Mouse (Mus musculus): Measurements from ENCODE around the gene Dagla. TPM values are rescaled to one million over a fixed set of nuclear protein-coding genes. Genes with fewer than 3 reads are reported as not detected.

The Dagla gene
- polyA plus RNA-seq, 1 experiment from 2014 or later, result 0.98 TPM

DNA sequence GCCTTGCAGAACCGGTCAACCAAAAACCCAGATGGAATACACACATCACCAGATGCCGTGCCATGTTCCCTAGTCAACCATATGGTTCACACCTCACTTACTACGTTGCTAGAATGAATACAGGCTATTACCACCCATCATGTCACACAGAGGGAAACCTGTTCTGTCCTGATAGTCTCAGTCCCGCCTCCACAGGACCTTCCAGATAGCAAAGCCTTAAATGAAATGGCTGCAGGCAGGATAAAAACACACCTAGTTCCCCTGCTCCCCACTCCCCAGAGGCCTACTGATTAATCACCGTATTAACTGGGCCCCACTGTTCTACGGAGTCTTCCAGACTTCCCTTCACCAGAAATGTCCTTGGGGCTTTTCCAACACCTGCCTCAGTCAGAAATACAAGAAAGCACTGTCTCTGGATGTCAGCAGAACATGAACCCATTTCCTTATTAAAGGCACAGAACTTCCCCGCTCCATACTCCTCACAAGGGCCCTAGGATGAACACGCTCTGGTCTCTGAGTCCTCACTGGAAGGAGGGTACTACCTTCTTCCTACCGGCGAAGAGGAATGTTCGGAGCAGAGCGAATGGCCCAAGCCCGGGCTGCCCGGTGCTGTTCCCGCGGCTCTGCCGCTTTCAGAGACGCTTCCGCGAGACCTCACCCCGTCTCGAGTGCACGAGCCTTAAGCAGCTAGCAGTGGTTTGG is 101.4 kb downstream of the Dagla start:
- H3K27me3 ChIP-seq (ENCODE audit: control insufficient read depth, insufficient read depth, low read length), result no peaks in the 10 kb centered on the region
- ATAC-seq (replicated peaks; ENCODE audit: insufficient number of reproducible peaks, low FRiP score, low TSS enrichment, low read depth) (peak; percentile 20), DNase-seq (ENCODE audit: low spot score) (no peak)
- H3K36me3 ChIP-seq (replicated peaks; ENCODE audit: control insufficient read depth, insufficient read depth, low read depth, low read length), result peaks cover 7% of the 10 kb centered on the region
- no peaks in the 10 kb centered on the region for H3K9me3 ChIP-seq (replicated peaks; ENCODE audit: control insufficient read depth, low read length)
- H3K27ac ChIP-seq (replicated peaks; ENCODE audit: low read depth, low read length), result peak overlapping the region; percentile 73
- peak overlapping the region; percentile 88 for H3K4me2 ChIP-seq (ENCODE audit: low read depth, low read length)
- H3K9ac ChIP-seq (replicated peaks; ENCODE audit: low read length), result peak overlapping the region; percentile 88
- peak overlapping the region; percentile 92 for H3K4me3 ChIP-seq (ENCODE audit: low read depth, low read length)
- H3K4me1 ChIP-seq (ENCODE audit: control insufficient read depth, insufficient read depth, low read length), result no peaks in the 10 kb centered on the region
- 3% methylated on average over 23 of the region's 23 CpGs for WGBS

DNA sequence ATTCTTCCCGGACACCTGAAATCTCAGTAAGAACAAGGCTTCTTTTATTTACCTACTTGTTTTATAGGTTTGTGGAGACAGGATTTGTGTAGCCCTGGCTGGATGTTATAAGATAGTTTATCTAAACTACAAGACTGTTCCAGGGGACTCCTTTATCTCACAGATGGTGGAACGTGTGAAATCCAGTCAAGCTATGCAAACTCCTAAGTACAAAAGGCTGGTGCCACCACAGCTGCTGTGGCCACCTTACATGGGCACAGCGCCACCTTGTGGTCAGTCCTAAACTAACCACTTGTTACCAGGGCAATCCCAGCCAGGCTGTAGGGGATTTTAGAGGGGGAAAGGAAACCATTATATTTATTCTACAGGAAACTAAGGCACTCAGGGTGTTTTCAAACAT is 106.0 kb downstream of the Dagla start:
- ATAC-seq (replicated peaks; ENCODE audit: insufficient number of reproducible peaks, low FRiP score, low TSS enrichment, low read depth) (no peak), DNase-seq (ENCODE audit: low spot score) (peak; percentile 91)
- Histone ChIP-seq H3K4me1 (ENCODE audit: control insufficient read depth, insufficient read depth, low read length) (no peaks in the 10 kb centered on the region), H3K27ac (replicated peaks; ENCODE audit: low read depth, low read length) (no peak overlapping the region), H3K36me3 (replicated peaks; ENCODE audit: control insufficient read depth, insufficient read depth, low read depth, low read length) (peaks cover 18% of the 10 kb centered on the region), H3K9ac (replicated peaks; ENCODE audit: low read length) (no peak overlapping the region), H3K27me3 (ENCODE audit: control insufficient read depth, insufficient read depth, low read length) (no peaks in the 10 kb centered on the region), H3K4me3 (ENCODE audit: low read depth, low read length) (no peak overlapping the region), H3K9me3 (replicated peaks; ENCODE audit: control insufficient read depth, low read length) (no peaks in the 10 kb centered on the region), H3K4me2 (ENCODE audit: low read depth, low read length) (no peak overlapping the region)
- WGBS, result 31% methylated on average over 3 of the region's 3 CpGs

DNA sequence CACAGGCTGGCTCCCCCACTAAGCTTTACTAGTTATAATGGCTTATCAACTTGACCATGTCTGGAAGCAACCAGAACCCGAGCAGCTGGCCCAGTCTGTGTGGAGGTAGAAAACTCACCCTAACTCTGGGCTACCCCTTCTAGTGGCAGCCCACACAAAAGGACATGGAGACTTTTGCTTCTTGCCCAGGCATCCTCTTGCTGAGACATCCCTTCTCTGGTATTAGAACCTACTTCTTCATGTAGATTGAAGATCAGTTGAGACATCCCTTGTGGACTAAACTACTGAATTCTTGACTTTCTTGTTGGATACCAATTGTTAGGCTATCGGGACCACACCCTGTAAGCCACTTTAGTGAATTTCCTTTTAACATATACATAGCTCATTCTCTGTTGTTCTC is 106.4 kb downstream of the Dagla start:
- Histone ChIP-seq H3K4me3 (ENCODE audit: low read depth, low read length) (no peak overlapping the region), H3K27me3 (ENCODE audit: control insufficient read depth, insufficient read depth, low read length) (no peaks in the 10 kb centered on the region), H3K27ac (replicated peaks; ENCODE audit: low read depth, low read length) (no peak overlapping the region), H3K36me3 (replicated peaks; ENCODE audit: control insufficient read depth, insufficient read depth, low read depth, low read length) (peaks cover 22% of the 10 kb centered on the region), H3K9ac (replicated peaks; ENCODE audit: low read length) (no peak overlapping the region), H3K4me2 (ENCODE audit: low read depth, low read length) (no peak overlapping the region), H3K4me1 (ENCODE audit: control insufficient read depth, insufficient read depth, low read length) (no peaks in the 10 kb centered on the region), H3K9me3 (replicated peaks; ENCODE audit: control insufficient read depth, low read length) (no peaks in the 10 kb centered on the region)
- 83% methylated on average over 2 of the region's 2 CpGs for WGBS
- DNase-seq (ENCODE audit: low spot score), result no peak
- ATAC-seq (replicated peaks; ENCODE audit: insufficient number of reproducible peaks, low FRiP score, low TSS enrichment, low read depth), result no peak

DNA sequence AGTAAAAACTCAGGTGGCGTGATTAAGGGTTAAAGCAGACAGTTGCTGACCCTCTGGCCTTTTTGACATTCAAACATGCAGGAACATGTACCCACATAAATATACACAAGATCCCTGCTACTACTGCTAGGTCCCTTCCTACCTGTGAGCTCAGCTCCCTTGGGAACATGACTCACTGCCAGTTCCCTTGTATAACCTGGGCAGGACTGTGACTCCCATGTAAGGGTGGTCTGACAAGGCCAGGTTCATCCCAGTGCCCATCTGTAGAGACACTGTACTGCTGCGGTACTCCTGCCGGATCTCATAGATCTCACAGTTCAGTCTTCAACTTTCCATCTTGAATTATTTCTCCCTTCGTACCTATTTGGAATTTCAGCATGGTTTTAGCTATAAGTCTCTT is 107.5 kb downstream of the Dagla start:
- DNase-seq (ENCODE audit: low spot score) (no peak), ATAC-seq (replicated peaks; ENCODE audit: insufficient number of reproducible peaks, low FRiP score, low TSS enrichment, low read depth) (no peak)
- Histone ChIP-seq H3K9ac (replicated peaks; ENCODE audit: low read length) (no peak overlapping the region), H3K27ac (replicated peaks; ENCODE audit: low read depth, low read length) (no peak overlapping the region), H3K9me3 (replicated peaks; ENCODE audit: control insufficient read depth, low read length) (no peaks in the 10 kb centered on the region), H3K27me3 (ENCODE audit: control insufficient read depth, insufficient read depth, low read length) (no peaks in the 10 kb centered on the region), H3K4me1 (ENCODE audit: control insufficient read depth, insufficient read depth, low read length) (no peaks in the 10 kb centered on the region), H3K36me3 (replicated peaks; ENCODE audit: control insufficient read depth, insufficient read depth, low read depth, low read length) (peaks cover 29% of the 10 kb centered on the region), H3K4me2 (ENCODE audit: low read depth, low read length) (no peak overlapping the region), H3K4me3 (ENCODE audit: low read depth, low read length) (no peak overlapping the region)
- WGBS, result 87% methylated on average over 4 of the region's 4 CpGs

Other genes starting within 250 kb of the Dagla start
- 57.0 and 58.8 TPM in 2 replicates for gene Fads2, start 203.1 kb downstream of the Dagla start, polyA plus RNA-seq (2014; fragmentation: Nextera tagmentation; extraction: Ambion mirVana)
- 125 and 130 TPM in 2 replicates for gene Fads1, start 122.0 kb downstream of the Dagla start, polyA plus RNA-seq (2014; fragmentation: Nextera tagmentation; extraction: Ambion mirVana)
- 344 and 377 TPM in 2 replicates for gene Tmem258, start 100.9 kb downstream of the Dagla start, polyA plus RNA-seq (2014; fragmentation: Nextera tagmentation; extraction: Ambion mirVana)
- 130 and 134 TPM in 2 replicates for gene Fen1, start 100.7 kb downstream of the Dagla start, polyA plus RNA-seq (2014; fragmentation: Nextera tagmentation; extraction: Ambion mirVana)
- 2.4 and 2.6 TPM in 2 replicates for gene Myrf, start 64.1 kb downstream of the Dagla start, polyA plus RNA-seq (2014; fragmentation: Nextera tagmentation; extraction: Ambion mirVana)
- 2.2 and 2.7 TPM in 2 replicates for gene Syt7, start 84.2 kb upstream of the Dagla start, polyA plus RNA-seq (2014; fragmentation: Nextera tagmentation; extraction: Ambion mirVana)
- gene Lrrc10b, start 152.6 kb upstream of the Dagla start, polyA plus RNA-seq (2014; fragmentation: Nextera tagmentation; extraction: Ambion mirVana), result 0.13 and 0.20 TPM in 2 replicates
- gene Ppp1r32, start 178.1 kb upstream of the Dagla start, polyA plus RNA-seq (2014; fragmentation: Nextera tagmentation; extraction: Ambion mirVana), result 0.32 TPM in 1 of 2 replicates, not detected in the other
- gene Cpsf7, start 220.4 kb upstream of the Dagla start, polyA plus RNA-seq (2014; fragmentation: Nextera tagmentation; extraction: Ambion mirVana), result 61.7 and 64.6 TPM in 2 replicates
- gene Sdhaf2, start 221.3 kb upstream of the Dagla start, polyA plus RNA-seq (2014; fragmentation: Nextera tagmentation; extraction: Ambion mirVana), result 60.4 and 66.2 TPM in 2 replicates

All from embryonic facial prominence, embryonic 11.5 days (tissue).